Mouse (Mus musculus) CH12.LX (cell line): ENCODE data around the gene Gm9376. TPM values are rescaled to one million over a fixed set of nuclear protein-coding genes. Genes with fewer than 3 reads are reported as not detected.

Source experiments
- DNase-seq: peaks from one replicate; pipeline ENCODE4 v3.0.0-alpha.2; 2013; ENCODE audit errors: extremely low read depth
- H3K27ac ChIP-seq: 2 replicates; pipeline ENCODE4 v1.5.1; 2012; ENCODE audit warnings: low read depth, mild to moderate bottlenecking, control low read depth, moderate library complexity; ENCODE audit not compliant: insufficient read depth
- H3K27me3 ChIP-seq: replicated peaks from 2 replicates; pipeline ENCODE3; 2012; ENCODE audit warnings: inconsistent platforms
- H3K36me3 ChIP-seq, 2 experiments: replicated peaks in 1 of 2; 2 replicates each; pipeline versions ENCODE3 to v1.6.1; 2012; ENCODE audit warnings: inconsistent platforms in 1 of 2, low read length in 1 of 2, mild to moderate bottlenecking in 1 of 2, mixed read lengths in 1 of 2, moderate library complexity in 1 of 2; ENCODE audit not compliant: control insufficient read depth in 1 of 2, insufficient read depth in 1 of 2
- H3K4me1 ChIP-seq, 2 experiments: 2 replicates each; pipeline ENCODE4 v1.6.1; 2012; ENCODE audit warnings: inconsistent platforms in 1 of 2, moderate library complexity in 1 of 2; ENCODE audit not compliant: insufficient read depth in 2 of 2, control insufficient read depth in 1 of 2
- H3K4me2 ChIP-seq: 2 replicates; pipeline ENCODE4 v1.6.1; 2012; ENCODE audit warnings: low read depth, mild to moderate bottlenecking, control low read depth; ENCODE audit not compliant: poor library complexity, insufficient read depth, severe bottlenecking
- H3K4me3 ChIP-seq, 3 experiments: fragments of 150-350 bp in 1 of 3; sonication (generic) in 1 of 3; replicated peaks in 1 of 3; 2 replicates each; pipeline versions ENCODE3 to v1.5.1; 2011 to 2012; ENCODE audit warnings: low read depth in 2 of 3, low read length in 2 of 3, mild to moderate bottlenecking in 2 of 3, moderate library complexity in 2 of 3, control low read depth in 1 of 3, improper control_type of control experiment in 1 of 3, inconsistent platforms in 1 of 3, mixed read lengths in 1 of 3; ENCODE audit not compliant: poor library complexity in 1 of 3
- H3K79me2 ChIP-seq: replicated peaks from 2 replicates; pipeline ENCODE4 v1.6.1; 2012; ENCODE audit warnings: mild to moderate bottlenecking, moderate library complexity; ENCODE audit not compliant: control insufficient read depth, poor library complexity, insufficient read depth, severe bottlenecking; ENCODE audit errors: extremely low read depth
- H3K9ac ChIP-seq: 2 replicates; pipeline ENCODE4 v1.6.1; 2012; ENCODE audit warnings: low read depth, mild to moderate bottlenecking, control low read depth, moderate library complexity; ENCODE audit not compliant: insufficient read depth
- H3K9me3 ChIP-seq: replicated peaks from 2 replicates; pipeline ENCODE3; 2012; ENCODE audit warnings: low read length, inconsistent platforms, mixed read lengths
- CHD1 ChIP-seq: IDR thresholded peaks from 2 replicates; pipeline ENCODE4 v1.6.1; 2012; ENCODE audit warnings: low read depth, low read length, improper control_type of control experiment, inconsistent platforms
- CTCF ChIP-seq, 2 experiments: IDR thresholded peaks in 1 of 2; conservative IDR thresholded peaks in 1 of 2; 2 replicates each; pipeline ENCODE4 v1.5.1; 2011 to 2012; ENCODE audit warnings: low read depth in 2 of 2, low read length in 2 of 2, improper control_type of control experiment in 1 of 2, inconsistent platforms in 1 of 2, mild to moderate bottlenecking in 1 of 2, moderate library complexity in 1 of 2
- ELF1 ChIP-seq: IDR thresholded peaks from 2 replicates; pipeline ENCODE4 v1.6.1; 2014; ENCODE audit warnings: low read depth, mild to moderate bottlenecking, inconsistent platforms, low read length, improper control_type of control experiment
- JUN ChIP-seq: IDR thresholded peaks from 2 replicates; pipeline ENCODE4 v1.6.1; 2011; ENCODE audit warnings: low read depth, mild to moderate bottlenecking, low read length, improper control_type of control experiment, moderate library complexity; ENCODE audit not compliant: insufficient read depth
- KAT2A ChIP-seq: IDR thresholded peaks from 2 replicates; pipeline ENCODE4 v1.6.1; 2012; ENCODE audit warnings: low read length, improper control_type of control experiment, inconsistent platforms; ENCODE audit not compliant: insufficient replicate concordance
- MXI1 ChIP-seq: IDR thresholded peaks from 2 replicates; pipeline ENCODE4 v1.6.1; 2011; ENCODE audit warnings: mild to moderate bottlenecking, low read depth, low read length, improper control_type of control experiment
- NRF1 ChIP-seq: IDR thresholded peaks from 2 replicates; pipeline ENCODE4 v1.6.1; 2014; ENCODE audit warnings: low read depth, mild to moderate bottlenecking, inconsistent platforms, low read length, improper control_type of control experiment, moderate library complexity
- RAD21 ChIP-seq: IDR thresholded peaks from 2 replicates; pipeline ENCODE4 v1.6.1; 2011; ENCODE audit warnings: low read depth, mild to moderate bottlenecking, low read length, improper control_type of control experiment, moderate library complexity
- RCOR1 ChIP-seq: conservative IDR thresholded peaks from 2 replicates; pipeline ENCODE4 v1.6.1; 2012; ENCODE audit warnings: low read depth, mild to moderate bottlenecking, inconsistent platforms, low read length, improper control_type of control experiment
- SMC3 ChIP-seq: IDR thresholded peaks from 2 replicates; pipeline ENCODE4 v1.6.1; 2011; ENCODE audit warnings: low read depth, low read length, improper control_type of control experiment
- USF1 ChIP-seq: IDR thresholded peaks from 2 replicates; pipeline ENCODE4 v1.6.1; 2014; ENCODE audit warnings: low read depth, mild to moderate bottlenecking, inconsistent platforms, low read length, improper control_type of control experiment
- ZNF384 ChIP-seq: IDR thresholded peaks from 2 replicates; pipeline ENCODE4 v1.6.1; 2012; ENCODE audit warnings: low read depth, low read length, improper control_type of control experiment, inconsistent platforms
- dilution Hi-C: fragments of 300-500 bp; cut with MboI; formaldehyde crosslinking; loops from 2 replicates; pipeline ENCODE4 v1.14.3; 2020; ENCODE audit warnings: low sequenced_read_pairs; ENCODE audit not compliant: extremely low pct_unique_long_range_greater_than_20kb, extremely low pct_ligation_motif_present
- in situ Hi-C: fragments of 300-500 bp; cut with MboI; formaldehyde crosslinking; loops from 3 replicates; pipeline ENCODE4 v1.14.3; 2019; ENCODE audit warnings: low sequenced_read_pairs, low pct_ligation_motif_present, low pct_unique_long_range_greater_than_20kb, mixed read lengths
- polyA plus RNA-seq: library from polyadenylated mRNA; unstranded; fragments of >175 nt; gene quantifications from 2 replicates; pipeline ENCODE4 v1.2.1, GENCODE M21; 2012; ENCODE audit warnings: low read depth; ENCODE audit not compliant: insufficient read length
- total RNA-seq, 2 experiments: library from RNA; depleted of rRNA; stranded (reverse); fragments of 300-350 nt in 1 of 2; fragments of >200 nt in 1 of 2; gene quantifications; 2 replicates each; pipeline ENCODE4 v1.2.3; 2012 to 2014

Gene Gm9376
- total RNA-seq (2012; rRNA removed) (not detected in 2 replicates), total RNA-seq (2014; rRNA removed) (not detected in 2 replicates), polyA plus RNA-seq (not detected in 2 replicates)

- Histone ChIP-seq H3K4me3 (no peak within 1 kb of the TSS), H3K27me3 (no peaks in the 10 kb centered on the region), H3K79me2 (no peaks in the 10 kb centered on the region), H3K9ac (no peak within 1 kb of the TSS), H3K4me2 (no peak within 1 kb of the TSS), H3K36me3 (no peaks in the 10 kb centered on the region)
- in situ Hi-C loops, result no loop called here
- no peak for DNase-seq
- dilution Hi-C loops, result no loop called here
- TF ChIP-seq JUN, result no peak
- TF ChIP-seq RCOR1, result no peak
- TF ChIP-seq ELF1, result no peak
- no peak for TF ChIP-seq MXI1
- TF ChIP-seq ZNF384, result no peak
- TF ChIP-seq USF1, result no peak
- no peak for TF ChIP-seq KAT2A
- no peak for TF ChIP-seq SMC3
- no peak for TF ChIP-seq NRF1
- TF ChIP-seq, all 38 proteins: peak for 0
- Histone ChIP-seq H3K9me3 (no peaks in the 10 kb centered on the region), H3K4me1 (peaks cover 0 to 8% of the 10 kb centered on the region in 2 experiments; a peak in 1 of 4 replicates), H3K27ac (no peak within 1 kb of the TSS)
These were observed at the start of gene Gm9376 for GRCm38 (mm10) chr14:118266660-118267059. Gm9376 (plus strand) TSS chr14:118266960.

DNA sequence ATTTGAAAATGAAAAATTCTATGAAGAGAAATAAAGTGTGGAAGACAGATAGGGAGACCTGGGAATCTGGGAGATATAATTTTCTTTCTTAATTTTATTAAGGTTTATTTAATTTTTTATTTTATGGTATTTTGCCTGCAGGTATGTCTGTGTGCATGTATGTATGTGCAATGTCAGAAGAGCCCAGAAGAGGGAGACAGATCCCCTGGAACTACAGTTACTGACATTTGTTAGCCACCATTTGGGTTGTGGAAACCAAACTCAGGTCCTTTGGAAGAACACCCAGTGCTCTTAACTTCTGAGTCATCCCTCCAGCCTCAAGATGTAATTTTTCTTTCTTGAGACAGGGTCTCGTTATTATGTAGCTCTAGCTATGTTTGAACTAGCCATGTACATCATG, 45.9 kb upstream of the Gm9376 start:
- H3K36me3 ChIP-seq, result no peaks in the 10 kb centered on the region
- dilution Hi-C loops (no loop called here), in situ Hi-C loops (loop anchor here (10.0 to 25.0 kb wide), 3 partner anchors 94 to 591 kb away; no protein-coding TSS in a partner anchor)
- H3K79me2 ChIP-seq, result no peaks in the 10 kb centered on the region
- no peak for DNase-seq
- H3K9me3 ChIP-seq, result peaks cover 2% of the 10 kb centered on the region
- TF ChIP-seq SMC3 (peak; percentile 58), CHD1 (no peak), RAD21 (peak; percentile 70), CTCF (conservative IDR thresholded peaks at IDR 0.05 in 1 of 2, IDR thresholded peaks at IDR 0.05 in 1 of 2; ENCODE audit: low read depth in 2 of 2, low read length in 2 of 2) (peak; percentile 18 to 65; a peak in 3 of 4 replicates)
- no peak overlapping the region for H3K4me2 ChIP-seq
- H3K4me3 ChIP-seq, result no peak overlapping the region
- H3K27ac ChIP-seq, result no peak overlapping the region
- peaks cover 7 to 9% of the 10 kb centered on the region in 2 experiments; a peak in 3 of 4 replicates for H3K4me1 ChIP-seq
- H3K27me3 ChIP-seq, result no peaks in the 10 kb centered on the region
- H3K9ac ChIP-seq, result no peak overlapping the region
